Mouse (Mus musculus): ENCODE data around the gene Fgfr2.

- TF ChIP-seq CTCF (IDR thresholded peaks at IDR 0.05; ENCODE audit: extremely low read depth, insufficient read length, insufficient replicate concordance, low read depth, low read length) (no peak), POLR2A (IDR thresholded peaks at IDR 0.05; ENCODE audit: low read depth, low read length) (no peak)
Observed at GRCm38 (mm10) chr7:132641606-132642005, 481.5 kb downstream of the Fgfr2 start.

All from small intestine, adult 2 months (tissue).